Mouse (Mus musculus) CH12.LX (cell line): ENCODE results near the gene Tph1. TPM values are rescaled to one million over a fixed set of nuclear protein-coding genes. Genes with fewer than 3 reads are reported as not detected.

Source experiments
- DNase-seq: peaks from one replicate; pipeline ENCODE4 v3.0.0-alpha.2; 2013; ENCODE audit errors: extremely low read depth
- H3K27ac ChIP-seq: 2 replicates; pipeline ENCODE4 v1.5.1; 2012; ENCODE audit warnings: low read depth, mild to moderate bottlenecking, control low read depth, moderate library complexity; ENCODE audit not compliant: insufficient read depth
- H3K27me3 ChIP-seq: replicated peaks from 2 replicates; pipeline ENCODE3; 2012; ENCODE audit warnings: inconsistent platforms
- H3K36me3 ChIP-seq, 2 experiments: replicated peaks in 1 of 2; 2 replicates each; pipeline versions ENCODE3 to v1.6.1; 2012; ENCODE audit warnings: inconsistent platforms in 1 of 2, low read length in 1 of 2, mild to moderate bottlenecking in 1 of 2, mixed read lengths in 1 of 2, moderate library complexity in 1 of 2; ENCODE audit not compliant: control insufficient read depth in 1 of 2, insufficient read depth in 1 of 2
- H3K4me1 ChIP-seq, 2 experiments: 2 replicates each; pipeline ENCODE4 v1.6.1; 2012; ENCODE audit warnings: inconsistent platforms in 1 of 2, moderate library complexity in 1 of 2; ENCODE audit not compliant: insufficient read depth in 2 of 2, control insufficient read depth in 1 of 2
- H3K4me2 ChIP-seq: 2 replicates; pipeline ENCODE4 v1.6.1; 2012; ENCODE audit warnings: low read depth, mild to moderate bottlenecking, control low read depth; ENCODE audit not compliant: poor library complexity, insufficient read depth, severe bottlenecking
- H3K4me3 ChIP-seq, 3 experiments: fragments of 150-350 bp in 1 of 3; sonication (generic) in 1 of 3; replicated peaks in 1 of 3; 2 replicates each; pipeline versions ENCODE3 to v1.5.1; 2011 to 2012; ENCODE audit warnings: low read depth in 2 of 3, low read length in 2 of 3, mild to moderate bottlenecking in 2 of 3, moderate library complexity in 2 of 3, control low read depth in 1 of 3, improper control_type of control experiment in 1 of 3, inconsistent platforms in 1 of 3, mixed read lengths in 1 of 3; ENCODE audit not compliant: poor library complexity in 1 of 3
- H3K79me2 ChIP-seq: replicated peaks from 2 replicates; pipeline ENCODE4 v1.6.1; 2012; ENCODE audit warnings: mild to moderate bottlenecking, moderate library complexity; ENCODE audit not compliant: control insufficient read depth, poor library complexity, insufficient read depth, severe bottlenecking; ENCODE audit errors: extremely low read depth
- H3K9ac ChIP-seq: 2 replicates; pipeline ENCODE4 v1.6.1; 2012; ENCODE audit warnings: low read depth, mild to moderate bottlenecking, control low read depth, moderate library complexity; ENCODE audit not compliant: insufficient read depth
- H3K9me3 ChIP-seq: replicated peaks from 2 replicates; pipeline ENCODE3; 2012; ENCODE audit warnings: low read length, inconsistent platforms, mixed read lengths
- BHLHE40 ChIP-seq: IDR thresholded peaks from 2 replicates; pipeline ENCODE4 v1.6.1; 2011; ENCODE audit warnings: mild to moderate bottlenecking, low read depth, low read length, improper control_type of control experiment
- CHD1 ChIP-seq: IDR thresholded peaks from 2 replicates; pipeline ENCODE4 v1.6.1; 2012; ENCODE audit warnings: low read depth, low read length, improper control_type of control experiment, inconsistent platforms
- CHD2 ChIP-seq: IDR thresholded peaks from 2 replicates; pipeline ENCODE4 v1.6.1; 2011; ENCODE audit warnings: low read length, improper control_type of control experiment
- CTCF ChIP-seq, 2 experiments: IDR thresholded peaks in 1 of 2; conservative IDR thresholded peaks in 1 of 2; 2 replicates each; pipeline ENCODE4 v1.5.1; 2011 to 2012; ENCODE audit warnings: low read depth in 2 of 2, low read length in 2 of 2, improper control_type of control experiment in 1 of 2, inconsistent platforms in 1 of 2, mild to moderate bottlenecking in 1 of 2, moderate library complexity in 1 of 2
- ELF1 ChIP-seq: IDR thresholded peaks from 2 replicates; pipeline ENCODE4 v1.6.1; 2014; ENCODE audit warnings: low read depth, mild to moderate bottlenecking, inconsistent platforms, low read length, improper control_type of control experiment
- EP300 ChIP-seq: IDR thresholded peaks from 2 replicates; pipeline ENCODE4 v1.6.1; 2011; ENCODE audit warnings: low read length, improper control_type of control experiment
- GABPA ChIP-seq: IDR thresholded peaks from 2 replicates; pipeline ENCODE4 v1.6.1; 2012; ENCODE audit warnings: low read depth, low read length, improper control_type of control experiment, inconsistent platforms; ENCODE audit not compliant: insufficient replicate concordance
- HCFC1 ChIP-seq: IDR thresholded peaks from 2 replicates; pipeline ENCODE4 v1.6.1; 2012; ENCODE audit warnings: low read depth, mild to moderate bottlenecking, inconsistent platforms, low read length, improper control_type of control experiment
- IRF4 ChIP-seq: IDR thresholded peaks from 2 replicates; pipeline ENCODE4 v1.6.1; 2014; ENCODE audit warnings: low read depth, mild to moderate bottlenecking, inconsistent platforms, low read length, improper control_type of control experiment
- JUN ChIP-seq: IDR thresholded peaks from 2 replicates; pipeline ENCODE4 v1.6.1; 2011; ENCODE audit warnings: low read depth, mild to moderate bottlenecking, low read length, improper control_type of control experiment, moderate library complexity; ENCODE audit not compliant: insufficient read depth
- MAFK ChIP-seq: IDR thresholded peaks from 2 replicates; pipeline ENCODE4 v1.6.1; 2011; ENCODE audit warnings: low read length, improper control_type of control experiment; ENCODE audit not compliant: insufficient replicate concordance
- MAX ChIP-seq: IDR thresholded peaks from 2 replicates; pipeline ENCODE4 v1.6.1; 2011; ENCODE audit warnings: low read length, improper control_type of control experiment
- MAZ ChIP-seq: IDR thresholded peaks from 2 replicates; pipeline ENCODE4 v1.6.1; 2012; ENCODE audit warnings: low read depth, mild to moderate bottlenecking, inconsistent platforms, low read length, improper control_type of control experiment, moderate library complexity
- MXI1 ChIP-seq: IDR thresholded peaks from 2 replicates; pipeline ENCODE4 v1.6.1; 2011; ENCODE audit warnings: mild to moderate bottlenecking, low read depth, low read length, improper control_type of control experiment
- NELFE ChIP-seq: IDR thresholded peaks from 2 replicates; pipeline ENCODE4 v1.6.1; 2011; ENCODE audit warnings: low read depth, low read length, improper control_type of control experiment
- NRF1 ChIP-seq: IDR thresholded peaks from 2 replicates; pipeline ENCODE4 v1.6.1; 2014; ENCODE audit warnings: low read depth, mild to moderate bottlenecking, inconsistent platforms, low read length, improper control_type of control experiment, moderate library complexity
- PAX5 ChIP-seq: IDR thresholded peaks from 2 replicates; pipeline ENCODE4 v1.6.1; 2012; ENCODE audit warnings: low read length, inconsistent platforms, mixed read lengths
- POLR2A ChIP-seq: IDR thresholded peaks from 2 replicates; pipeline ENCODE4 v1.6.1; 2011; ENCODE audit warnings: low read depth, mild to moderate bottlenecking, improper control_type of control experiment, low read length
- RAD21 ChIP-seq: IDR thresholded peaks from 2 replicates; pipeline ENCODE4 v1.6.1; 2011; ENCODE audit warnings: low read depth, mild to moderate bottlenecking, low read length, improper control_type of control experiment, moderate library complexity
- SIN3A ChIP-seq: IDR thresholded peaks from 2 replicates; pipeline ENCODE4 v1.6.1; 2012; ENCODE audit warnings: low read length, improper control_type of control experiment, inconsistent platforms
- SMC3 ChIP-seq: IDR thresholded peaks from 2 replicates; pipeline ENCODE4 v1.6.1; 2011; ENCODE audit warnings: low read depth, low read length, improper control_type of control experiment
- TBP ChIP-seq: conservative IDR thresholded peaks from 2 replicates; pipeline ENCODE4 v1.6.1; 2011; ENCODE audit warnings: low read depth, low read length, improper control_type of control experiment
- TCF12 ChIP-seq: IDR thresholded peaks from 2 replicates; pipeline ENCODE4 v1.6.1; 2014; ENCODE audit warnings: low read depth, mild to moderate bottlenecking, inconsistent platforms, low read length, improper control_type of control experiment
- USF2 ChIP-seq: conservative IDR thresholded peaks from 2 replicates; pipeline ENCODE4 v1.6.1; 2011; ENCODE audit warnings: low read depth, low read length, improper control_type of control experiment
- ZC3H11A ChIP-seq: IDR thresholded peaks from 2 replicates; pipeline ENCODE4 v1.6.1; 2012; ENCODE audit warnings: low read depth, mild to moderate bottlenecking, inconsistent platforms, low read length, improper control_type of control experiment
- ZKSCAN1 ChIP-seq: IDR thresholded peaks from 2 replicates; pipeline ENCODE4 v1.6.1; 2012; ENCODE audit warnings: low read depth, inconsistent platforms, low read length, improper control_type of control experiment, borderline replicate concordance
- ZMIZ1 ChIP-seq: IDR thresholded peaks from 2 replicates; pipeline ENCODE4 v1.6.1; 2012; ENCODE audit warnings: low read depth, mild to moderate bottlenecking, inconsistent platforms, low read length, improper control_type of control experiment
- ZNF384 ChIP-seq: IDR thresholded peaks from 2 replicates; pipeline ENCODE4 v1.6.1; 2012; ENCODE audit warnings: low read depth, low read length, improper control_type of control experiment, inconsistent platforms
- dilution Hi-C: fragments of 300-500 bp; cut with MboI; formaldehyde crosslinking; loops from 2 replicates; pipeline ENCODE4 v1.14.3; 2020; ENCODE audit warnings: low sequenced_read_pairs; ENCODE audit not compliant: extremely low pct_unique_long_range_greater_than_20kb, extremely low pct_ligation_motif_present
- in situ Hi-C: fragments of 300-500 bp; cut with MboI; formaldehyde crosslinking; loops from 3 replicates; pipeline ENCODE4 v1.14.3; 2019; ENCODE audit warnings: low sequenced_read_pairs, low pct_ligation_motif_present, low pct_unique_long_range_greater_than_20kb, mixed read lengths
- polyA plus RNA-seq: library from polyadenylated mRNA; unstranded; fragments of >175 nt; gene quantifications from 2 replicates; pipeline ENCODE4 v1.2.1, GENCODE M21; 2012; ENCODE audit warnings: low read depth; ENCODE audit not compliant: insufficient read length
- total RNA-seq, 2 experiments: library from RNA; depleted of rRNA; stranded (reverse); fragments of 300-350 nt in 1 of 2; fragments of >200 nt in 1 of 2; gene quantifications; 2 replicates each; pipeline ENCODE4 v1.2.3; 2012 to 2014

Gene Tph1
- total and polyA plus RNA-seq, 3 experiments = 0.13 TPM; not detected in 2

DNA sequence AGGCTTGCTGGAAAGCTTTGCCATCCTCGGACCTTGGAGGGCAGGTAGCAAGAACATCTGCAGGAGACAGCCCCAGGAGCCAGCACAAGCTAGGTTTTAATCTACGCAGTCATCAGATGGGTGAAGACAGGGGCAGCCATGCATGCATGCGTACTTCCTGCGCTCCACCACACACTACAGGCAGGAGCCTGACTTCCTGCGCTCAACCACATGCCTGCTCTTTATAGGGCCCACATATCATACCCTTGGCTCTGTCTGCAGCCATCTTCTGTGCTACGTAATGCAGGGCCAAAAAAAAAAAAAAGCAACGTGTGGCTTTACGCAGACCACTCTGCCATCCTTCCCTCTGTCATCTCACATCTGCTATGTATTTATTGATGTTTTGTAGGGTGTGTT lies 65.3 kb downstream of the Tph1 start (continued):
- no peak for TF ChIP-seq CHD2
- TF ChIP-seq MAX = no peak

DNA sequence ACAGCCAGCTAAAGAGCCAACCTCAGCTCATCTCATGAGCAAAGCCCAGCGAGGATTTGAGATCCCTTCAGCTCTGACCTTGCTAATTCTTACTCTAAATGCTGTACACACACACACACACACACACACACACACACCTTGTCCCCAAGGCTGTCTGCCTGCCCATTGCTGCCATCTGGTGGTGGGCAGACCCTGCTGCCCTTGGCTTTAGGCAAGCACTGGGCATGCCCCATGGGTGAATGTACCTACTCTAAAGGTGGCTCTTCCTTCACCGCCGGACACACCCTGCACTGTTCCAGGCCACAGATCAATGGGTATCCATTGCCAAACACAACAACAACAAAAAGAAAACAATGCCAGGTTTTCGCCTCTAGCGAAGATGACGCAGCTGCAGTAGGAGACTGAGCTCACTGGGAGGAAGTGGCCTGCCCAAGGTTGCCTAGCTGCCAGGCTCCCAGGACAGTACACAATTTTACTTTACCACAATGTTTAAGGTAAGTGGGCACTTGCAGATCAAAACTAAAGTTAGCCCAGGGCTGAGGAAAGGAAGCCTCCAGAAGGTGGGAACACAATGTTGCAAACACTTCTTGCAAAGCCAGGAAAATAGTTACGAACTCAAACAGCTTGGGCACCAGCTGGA lies 65.8 kb downstream of the Tph1 start:
- H3K9me3 ChIP-seq = no peaks in the 10 kb centered on the region
- dilution Hi-C loops (no loop called here), in situ Hi-C loops (loop anchor here (5.0 kb wide), 2 partner anchors 214 to 329 kb away; no protein-coding TSS in a partner anchor)
- H3K36me3 ChIP-seq = peaks cover 0 to 53% of the 10 kb centered on the region in 2 experiments
- peak overlapping the region in 2 of 3 experiments; percentile 15 to 28 for H3K4me3 ChIP-seq
- no peaks in the 10 kb centered on the region for H3K27me3 ChIP-seq
- H3K9ac ChIP-seq = 0 out of 2 replicates have a peak overlapping the region, but pooled peaks have one; percentile 7
- DNase-seq = peak; percentile 88
- peak; percentile 22 for TF ChIP-seq ZC3H11A
- TF ChIP-seq RAD21 = peak; percentile 72
- TF ChIP-seq CHD1 = no peak
- TF ChIP-seq ZMIZ1 = 0 out of 2 replicates have a peak, but pooled peaks have one; percentile 56
- TF ChIP-seq ZNF384 = no peak
- no peak for TF ChIP-seq GABPA
- peak; percentile 59; the same call in 1 of the 2 replicates for TF ChIP-seq NELFE
- TF ChIP-seq CTCF (conservative IDR thresholded peaks at IDR 0.05 in 1 of 2, IDR thresholded peaks at IDR 0.05 in 1 of 2; ENCODE audit: low read depth in 2 of 2, low read length in 2 of 2) = peak; percentile 50 to 88; a peak in 3 of 4 replicates
- TF ChIP-seq IRF4 = peak; percentile 73
- TF ChIP-seq SIN3A = peak; percentile 59; the same call in 1 of the 2 replicates
- peak; percentile 15; the same call in 1 of the 2 replicates for TF ChIP-seq BHLHE40
- no peak for TF ChIP-seq POLR2A
- no peak for TF ChIP-seq HCFC1
- TF ChIP-seq MXI1 = peak; percentile 51; the same call in 1 of the 2 replicates
- TF ChIP-seq SMC3 = peak; percentile 89
- peak; percentile 39; the same call in 1 of the 2 replicates for TF ChIP-seq TCF12
- peak; percentile 75 for TF ChIP-seq NRF1
- TF ChIP-seq PAX5 = no peak
- peaks cover 8 to 56% of the 10 kb centered on the region in 2 experiments; a peak in 3 of 4 replicates for H3K4me1 ChIP-seq
- H3K27ac ChIP-seq = peak overlapping the region; percentile 60
- H3K79me2 ChIP-seq = no peaks in the 10 kb centered on the region
- peak overlapping the region; percentile 37 for H3K4me2 ChIP-seq

DNA sequence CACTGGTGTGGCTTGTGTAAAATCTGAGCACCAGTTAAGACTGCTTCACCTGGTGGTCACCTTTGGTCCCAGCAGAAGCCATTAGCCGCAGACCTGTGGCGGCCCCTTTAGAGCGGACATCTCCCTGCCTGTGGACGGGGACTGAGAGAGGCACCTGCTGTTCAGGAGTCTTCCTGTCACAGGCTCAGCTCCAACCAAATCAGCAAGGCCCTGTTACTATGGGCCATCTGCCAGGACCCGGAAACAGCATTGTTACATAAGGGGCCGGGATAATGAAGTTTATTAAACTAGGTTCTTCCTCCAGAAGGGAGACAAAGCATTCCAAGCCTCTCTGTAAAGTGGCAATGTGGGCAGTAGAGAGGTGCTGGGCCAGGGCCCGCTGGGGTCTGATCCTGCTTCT lies 69.3 kb downstream of the Tph1 start:
- H3K4me1 ChIP-seq = peaks cover 5 to 46% of the 10 kb centered on the region in 2 experiments; a peak in 3 of 4 replicates
- no peak overlapping the region for H3K4me2 ChIP-seq
- no peak overlapping the region for H3K4me3 ChIP-seq
- TF ChIP-seq CTCF (conservative IDR thresholded peaks at IDR 0.05 in 1 of 2, IDR thresholded peaks at IDR 0.05 in 1 of 2; ENCODE audit: low read depth in 2 of 2, low read length in 2 of 2) = no peak
- TF ChIP-seq ZC3H11A = no peak
- no peak for TF ChIP-seq GABPA
- no peak for TF ChIP-seq JUN
- no peak for TF ChIP-seq ZKSCAN1
- TF ChIP-seq EP300 = no peak
- TF ChIP-seq USF2 = no peak
- TF ChIP-seq MAZ = no peak
- no peak for TF ChIP-seq MAFK
- TF ChIP-seq PAX5 = no peak
- TF ChIP-seq HCFC1 = no peak
- no peak for TF ChIP-seq POLR2A
- no peak for TF ChIP-seq MXI1
- TF ChIP-seq TCF12 = no peak
- no peak for TF ChIP-seq TBP
- no peak for TF ChIP-seq ELF1
- TF ChIP-seq SIN3A = no peak
- no peak for TF ChIP-seq NRF1
- dilution Hi-C loops = no loop called here
- in situ Hi-C loops = no loop called here
- H3K9me3 ChIP-seq = no peaks in the 10 kb centered on the region
- H3K9ac ChIP-seq = no peak overlapping the region
- DNase-seq = no peak
- no peak overlapping the region for H3K27ac ChIP-seq
- no peaks in the 10 kb centered on the region for H3K27me3 ChIP-seq
- H3K79me2 ChIP-seq = no peaks in the 10 kb centered on the region
- peaks cover 0 to 47% of the 10 kb centered on the region in 2 experiments for H3K36me3 ChIP-seq
